Mouse (Mus musculus) neural tube, embryonic 13.5 days (tissue): ENCODE measurements around the gene Hcfc1. TPM values are rescaled to one million over a fixed set of nuclear protein-coding genes. Genes with fewer than 3 reads are reported as not detected.

Source experiments
- ATAC-seq: fragments of 200-750 bp; cut with Nextera tagmentation; 2 replicates; pipeline ENCODE4 v1.8.0; 2017; ENCODE audit warnings: low read depth, mild to moderate bottlenecking, moderate TSS enrichment, moderate library complexity
- H3K27ac ChIP-seq: fragments of 300-500 bp; sonication (generic); replicated peaks from 2 replicates; pipeline ENCODE4 v1.5.1; 2015; ENCODE audit warnings: moderate library complexity, mild to moderate bottlenecking, inconsistent platforms
- H3K27me3 ChIP-seq: fragments of 300-500 bp; sonication (generic); 2 replicates; pipeline ENCODE4 v1.6.1; 2015; ENCODE audit warnings: mild to moderate bottlenecking, inconsistent platforms
- H3K36me3 ChIP-seq: fragments of 300-500 bp; sonication (generic); 2 replicates; pipeline ENCODE4 v1.6.1; 2015; ENCODE audit warnings: mild to moderate bottlenecking, inconsistent platforms
- H3K4me1 ChIP-seq: fragments of 300-500 bp; sonication (generic); replicated peaks from 2 replicates; pipeline ENCODE4 v1.6.1; 2015; ENCODE audit warnings: inconsistent platforms
- H3K4me2 ChIP-seq: fragments of 300-500 bp; sonication (generic); 2 replicates; pipeline ENCODE4 v1.6.1; 2015; ENCODE audit warnings: inconsistent platforms, mild to moderate bottlenecking, moderate library complexity
- H3K4me3 ChIP-seq: fragments of 300-500 bp; sonication (generic); 2 replicates; pipeline ENCODE4 v1.5.1; 2015; ENCODE audit warnings: mild to moderate bottlenecking, inconsistent platforms
- H3K9ac ChIP-seq: fragments of 300-500 bp; sonication (generic); 2 replicates; pipeline ENCODE4 v1.6.1; 2015; ENCODE audit warnings: moderate library complexity, mild to moderate bottlenecking, inconsistent platforms
- H3K9me3 ChIP-seq: fragments of 300-500 bp; sonication (generic); 2 replicates; pipeline ENCODE4 v1.6.1; 2016; ENCODE audit warnings: inconsistent platforms
- WGBS: fragments of 180-500 bp; shearing (Covaris S2); methylation state at CpG from one replicate; pipeline ENCODE4 v1.1.7; 2015; 5-methylcytosine and 5-hydroxymethylcytosine counted together
- polyA plus RNA-seq: library from polyadenylated mRNA; unstranded; fragments of >200 nt; fragmentation: Nextera tagmentation; extraction: Ambion mirVana; gene quantifications from 2 replicates; pipeline ENCODE4 v1.2.1, GENCODE M21; 2015

The Hcfc1 gene
- polyA plus RNA-seq, result 44.4 and 48.9 TPM in 2 replicates

DNA sequence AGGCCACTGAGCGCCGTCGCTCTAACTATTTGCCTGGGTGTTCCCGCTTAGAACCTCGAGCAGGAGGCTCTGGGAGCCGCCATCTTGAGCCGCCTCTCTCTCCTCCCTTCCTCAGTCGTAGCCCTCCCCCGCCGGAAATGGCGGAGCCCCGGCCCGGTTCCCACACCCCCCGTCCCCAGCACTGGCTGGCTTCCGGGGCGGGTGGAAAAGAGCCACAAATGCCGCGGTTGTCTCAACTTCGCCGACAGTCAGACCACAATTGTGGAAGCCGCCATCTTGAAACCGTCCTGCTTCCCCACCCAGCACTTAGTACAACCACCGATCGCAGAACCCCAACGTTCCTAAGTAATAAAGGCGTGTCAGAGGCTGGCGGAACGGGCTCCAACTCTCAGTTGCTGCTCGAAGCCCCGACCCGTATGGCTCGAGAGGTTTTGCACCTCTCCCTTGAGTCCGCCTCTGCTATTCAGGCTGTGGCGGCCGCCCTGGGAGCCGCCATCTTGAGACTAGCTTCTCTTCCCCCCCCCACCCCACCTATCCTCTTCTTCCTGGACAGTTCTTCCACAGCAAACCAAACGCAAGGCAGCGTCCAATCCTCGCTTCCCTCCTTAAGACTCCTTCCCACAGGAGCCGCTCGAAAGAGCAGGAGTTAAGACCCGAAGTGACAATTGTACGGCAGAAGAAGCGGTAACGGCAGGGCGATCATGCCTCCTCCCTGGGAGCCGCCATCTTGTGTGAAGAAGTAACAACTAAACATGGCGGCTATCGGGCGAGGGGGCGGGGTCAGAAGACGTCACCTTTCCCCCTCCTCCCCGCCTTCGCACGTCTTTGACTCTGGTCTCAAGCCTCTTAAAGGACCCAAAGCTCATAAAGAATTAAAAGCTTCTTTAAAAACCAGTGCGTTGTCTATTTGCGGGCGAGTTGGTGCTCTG, at the start of gene Hcfc1:
Gene Hcfc1 (minus strand): TSS at position 110 of the 929 bp plus-strand sequence.
- Histone ChIP-seq H3K27ac (peak within 1 kb of the TSS; percentile 98), H3K4me2 (peak within 1 kb of the TSS; percentile 80), H3K4me1 (peaks cover 33% of the 10 kb centered on the region), H3K9ac (peak within 1 kb of the TSS; percentile 79), H3K27me3 (no peaks in the 10 kb centered on the region), H3K9me3 (no peaks in the 10 kb centered on the region), H3K4me3 (peak within 1 kb of the TSS; percentile 70), H3K36me3 (no peaks in the 10 kb centered on the region)
- 16% methylated on average over 58 of the region's 58 CpGs for WGBS
- ATAC-seq, result peak; percentile 83

DNA sequence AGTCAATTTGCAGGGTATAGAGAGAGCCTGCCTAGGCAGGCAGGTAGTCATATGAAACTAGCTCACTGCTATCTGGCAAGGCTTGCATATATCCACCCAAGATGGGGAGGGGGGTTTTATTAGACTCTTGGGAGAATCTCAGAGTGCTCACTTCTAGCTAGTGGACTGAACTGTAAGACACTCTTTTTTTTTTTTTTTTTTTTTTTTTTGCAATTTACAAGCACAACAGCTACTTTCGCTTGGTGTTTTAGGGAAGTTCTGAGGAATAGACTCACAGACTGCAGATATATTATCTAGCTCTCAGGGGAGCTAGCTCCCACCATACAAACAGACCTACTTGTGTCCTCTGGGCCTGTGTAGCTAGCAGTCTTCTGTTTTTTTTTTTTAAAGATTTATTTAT, 48.4 kb upstream of the Hcfc1 start:
- Histone ChIP-seq H3K36me3 (peaks cover 17% of the 10 kb centered on the region), H3K4me3 (no peak overlapping the region), H3K4me2 (no peak overlapping the region), H3K27ac (no peak overlapping the region), H3K4me1 (no peaks in the 10 kb centered on the region), H3K9ac (no peak overlapping the region), H3K27me3 (no peaks in the 10 kb centered on the region), H3K9me3 (no peaks in the 10 kb centered on the region)
- no peak for ATAC-seq
- WGBS, result 94% methylated on average over 1 of the region's 1 CpGs

GRCm38 (mm10) chrX:74008063-74008462, 41.9 kb upstream of the Hcfc1 start:
- no peak for ATAC-seq
- no peak overlapping the region for H3K4me3 ChIP-seq
- no peak overlapping the region for H3K9ac ChIP-seq
- H3K27ac ChIP-seq, result no peak overlapping the region
- 22% methylated on average over 8 of the region's 8 CpGs for WGBS
- H3K9me3 ChIP-seq, result no peaks in the 10 kb centered on the region
- H3K27me3 ChIP-seq, result no peaks in the 10 kb centered on the region
- H3K36me3 ChIP-seq, result no peaks in the 10 kb centered on the region
- H3K4me2 ChIP-seq, result no peak overlapping the region
- H3K4me1 ChIP-seq, result no peaks in the 10 kb centered on the region

DNA sequence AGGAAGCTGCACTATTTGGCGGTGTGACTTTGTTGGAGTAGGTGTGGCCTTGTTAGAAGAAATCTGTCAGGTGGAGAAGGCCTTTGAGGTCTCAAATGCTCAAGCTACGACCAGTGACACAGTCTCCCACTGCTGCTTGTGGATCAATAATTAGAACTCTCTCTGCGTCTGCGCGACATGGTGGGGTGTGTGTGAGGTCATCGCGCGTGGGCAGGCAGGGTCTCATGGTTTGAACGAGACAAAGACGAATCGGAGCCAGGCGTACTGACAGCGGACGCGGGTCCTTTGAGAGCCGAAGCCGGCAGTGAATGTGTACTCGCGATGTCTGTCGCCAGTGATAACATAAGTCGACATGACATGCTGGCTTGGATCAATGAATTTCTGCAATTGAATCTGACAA, 40.2 kb upstream of the Hcfc1 start:
- Histone ChIP-seq H3K27ac (no peak overlapping the region), H3K27me3 (no peaks in the 10 kb centered on the region), H3K4me1 (no peaks in the 10 kb centered on the region), H3K4me2 (no peak overlapping the region), H3K9me3 (no peaks in the 10 kb centered on the region), H3K9ac (no peak overlapping the region), H3K36me3 (no peaks in the 10 kb centered on the region), H3K4me3 (no peak overlapping the region)
- WGBS, result 82% methylated on average over 21 of the region's 21 CpGs
- ATAC-seq, result no peak

DNA sequence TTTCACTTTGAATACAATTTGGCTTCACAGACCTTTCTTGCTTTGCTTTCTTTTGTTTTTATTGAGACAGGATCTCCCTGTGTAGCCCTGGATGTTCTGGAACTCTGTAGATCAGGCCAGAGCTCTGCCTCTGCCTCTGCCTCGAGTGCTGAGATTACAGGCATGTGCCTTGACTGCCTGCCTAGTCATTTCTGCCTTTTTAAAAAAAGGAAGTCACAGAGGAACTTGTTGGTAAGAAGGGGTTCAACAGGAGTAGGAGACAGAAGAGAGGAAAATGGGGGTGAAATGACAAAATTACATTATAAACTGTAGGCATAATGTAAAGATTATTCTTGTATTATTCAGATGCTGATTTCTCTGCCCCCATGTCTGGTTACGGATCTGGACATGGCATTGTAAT, 37.5 kb upstream of the Hcfc1 start:
- no peak overlapping the region for H3K27ac ChIP-seq
- no peaks in the 10 kb centered on the region for H3K9me3 ChIP-seq
- no peak overlapping the region for H3K4me2 ChIP-seq
- H3K4me3 ChIP-seq, result no peak overlapping the region
- no peaks in the 10 kb centered on the region for H3K36me3 ChIP-seq
- H3K27me3 ChIP-seq, result no peaks in the 10 kb centered on the region
- no peak overlapping the region for H3K9ac ChIP-seq
- WGBS, result 74% methylated on average over 2 of the region's 2 CpGs
- peaks cover 5% of the 10 kb centered on the region for H3K4me1 ChIP-seq
- no peak for ATAC-seq

- Histone ChIP-seq H3K27me3 (no peaks in the 10 kb centered on the region), H3K9me3 (no peaks in the 10 kb centered on the region)
- 93% methylated on average over 3 of the region's 3 CpGs for WGBS
Observed at GRCm38 (mm10) chrX:74001024-74001423, 34.9 kb upstream of the Hcfc1 start.

DNA sequence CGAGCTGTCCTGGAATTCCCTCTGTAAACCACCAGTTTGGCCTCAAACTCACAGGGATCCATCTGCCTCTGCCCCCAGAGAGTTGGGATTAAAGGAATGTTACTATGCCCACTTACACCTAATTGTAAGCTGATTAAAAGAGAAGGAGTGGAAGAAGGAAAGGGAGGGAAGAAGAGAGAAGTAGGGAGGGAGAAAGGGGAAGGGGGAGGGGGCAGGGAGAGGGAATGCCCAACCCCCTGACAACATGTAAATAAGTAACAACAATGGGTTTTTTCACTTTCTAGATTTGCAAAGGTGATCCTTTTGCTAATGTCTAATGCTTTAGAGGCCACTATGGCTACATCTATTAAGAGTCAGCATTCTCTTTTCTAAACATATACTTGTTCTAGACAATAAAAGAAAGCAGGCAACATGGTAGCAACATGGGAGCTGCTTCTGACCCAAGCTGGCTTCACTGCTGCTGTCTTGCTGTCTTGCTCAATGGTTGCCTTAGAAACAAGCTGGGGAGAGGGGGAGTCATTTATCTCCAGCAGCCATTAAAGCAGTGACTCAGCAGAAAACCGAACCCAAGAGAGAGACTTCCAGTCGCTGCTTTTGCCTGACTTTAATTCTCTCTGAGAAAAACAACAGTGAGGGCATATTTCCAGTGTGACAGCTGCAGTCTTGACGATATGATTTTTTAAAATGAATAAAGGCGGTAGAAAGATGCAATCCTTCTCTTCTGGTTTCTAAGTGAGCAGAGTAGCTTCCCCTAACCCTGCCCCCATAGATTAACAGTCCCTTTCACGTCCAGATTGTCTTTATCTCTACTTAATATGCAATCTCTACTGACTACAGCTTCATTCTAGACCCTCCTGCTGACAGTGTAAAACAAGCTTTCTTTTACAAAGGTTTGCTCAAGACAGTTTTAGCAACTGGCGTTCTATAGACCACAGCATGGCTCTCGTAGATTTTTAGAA, 33.0 kb upstream of the Hcfc1 start:
- Histone ChIP-seq H3K27ac (peak overlapping the region; percentile 78), H3K4me2 (peak overlapping the region; percentile 33), H3K4me3 (peak overlapping the region; percentile 6; the same call in 1 of the 2 replicates), H3K4me1 (peaks cover 8% of the 10 kb centered on the region), H3K36me3 (no peaks in the 10 kb centered on the region), H3K27me3 (no peaks in the 10 kb centered on the region), H3K9ac (no peak overlapping the region), H3K9me3 (no peaks in the 10 kb centered on the region)
- WGBS, result 18% methylated on average over 8 of the region's 8 CpGs
- ATAC-seq, result peak; percentile 89

More at GRCm38 (mm10) chrX:74001024-74001423, 34.9 kb upstream of the Hcfc1 start:
- Histone ChIP-seq H3K36me3 (no peaks in the 10 kb centered on the region), H3K4me1 (peaks cover 8% of the 10 kb centered on the region), H3K9ac (no peak overlapping the region), H3K27ac (no peak overlapping the region), H3K4me2 (no peak overlapping the region), H3K4me3 (no peak overlapping the region)
- ATAC-seq, result no peak

DNA sequence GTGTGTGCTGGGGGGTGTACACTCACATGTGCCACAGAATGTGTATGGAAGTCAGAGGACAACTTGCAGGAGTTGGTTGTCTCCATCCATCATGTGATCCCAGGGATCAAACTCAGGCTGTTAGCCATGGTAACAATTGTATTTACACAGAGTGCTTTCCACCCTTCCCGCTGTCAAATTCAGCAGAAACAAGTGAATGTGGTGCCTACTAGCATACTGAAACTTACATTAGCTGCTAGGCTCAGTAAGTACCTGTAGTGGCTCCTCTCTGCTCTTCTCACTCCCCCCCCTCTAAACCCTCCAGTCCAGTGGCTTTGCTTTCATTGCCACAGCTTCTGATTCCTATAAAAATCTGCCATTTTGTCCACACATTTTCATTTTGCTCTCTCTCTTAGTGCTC, 11.6 kb upstream of the Hcfc1 start:
- ATAC-seq, result no peak
- no peak overlapping the region for H3K4me2 ChIP-seq
- H3K4me1 ChIP-seq, result no peaks in the 10 kb centered on the region
- H3K9ac ChIP-seq, result no peak overlapping the region
- no peak overlapping the region for H3K27ac ChIP-seq
- H3K36me3 ChIP-seq, result no peaks in the 10 kb centered on the region
- 64% methylated on average over 1 of the region's 1 CpGs for WGBS
- H3K27me3 ChIP-seq, result no peaks in the 10 kb centered on the region
- H3K9me3 ChIP-seq, result no peaks in the 10 kb centered on the region
- H3K4me3 ChIP-seq, result no peak overlapping the region

- Histone ChIP-seq H3K4me1 (no peaks in the 10 kb centered on the region), H3K36me3 (no peaks in the 10 kb centered on the region), H3K27me3 (no peaks in the 10 kb centered on the region), H3K9me3 (no peaks in the 10 kb centered on the region), H3K4me3 (no peak overlapping the region), H3K4me2 (no peak overlapping the region), H3K27ac (no peak overlapping the region), H3K9ac (no peak overlapping the region)
- no peak for ATAC-seq
- 95% methylated on average over 2 of the region's 2 CpGs for WGBS
Observed at GRCm38 (mm10) chrX:73976283-73976682, 10.1 kb upstream of the Hcfc1 start.

GRCm38 (mm10) chrX:73972774-73973173, 6.6 kb upstream of the Hcfc1 start:
- no peak overlapping the region for H3K27ac ChIP-seq
- no peaks in the 10 kb centered on the region for H3K9me3 ChIP-seq
- H3K4me1 ChIP-seq, result no peaks in the 10 kb centered on the region
- WGBS, result 71% methylated on average over 4 of the region's 4 CpGs
- no peak overlapping the region for H3K9ac ChIP-seq
- H3K36me3 ChIP-seq, result no peaks in the 10 kb centered on the region
- no peak overlapping the region for H3K4me3 ChIP-seq
- no peak for ATAC-seq
- no peak overlapping the region for H3K4me2 ChIP-seq
- no peaks in the 10 kb centered on the region for H3K27me3 ChIP-seq

DNA sequence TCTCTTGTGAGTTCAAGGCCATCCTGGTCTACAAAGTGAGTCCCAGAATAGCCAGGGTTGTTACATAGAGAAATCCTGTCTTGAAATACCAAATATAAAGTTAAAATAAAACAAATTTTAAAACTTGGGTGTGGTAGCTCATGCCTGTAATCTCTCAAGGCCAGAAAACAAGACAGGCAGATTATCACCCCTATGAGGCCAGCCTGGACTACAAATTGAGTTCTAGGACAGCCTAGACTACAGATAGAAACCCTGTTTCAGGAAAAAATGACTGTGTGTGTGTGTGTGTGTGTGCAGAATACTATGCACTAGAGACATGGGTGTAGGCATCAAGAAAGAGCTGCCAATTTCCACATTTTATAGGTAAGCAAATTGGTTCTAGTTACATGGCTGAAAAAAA, 4.6 kb upstream of the Hcfc1 start:
- no peak for ATAC-seq
- H3K27ac ChIP-seq, result no peak overlapping the region

GRCm38 (mm10) chrX:73969729-73970128, 3.6 kb upstream of the Hcfc1 start:
- Histone ChIP-seq H3K9me3 (no peaks in the 10 kb centered on the region), H3K36me3 (no peaks in the 10 kb centered on the region), H3K4me3 (no peak overlapping the region), H3K4me2 (no peak overlapping the region), H3K9ac (no peak overlapping the region), H3K27ac (no peak overlapping the region), H3K27me3 (no peaks in the 10 kb centered on the region), H3K4me1 (peaks cover under 1% of the 10 kb centered on the region)
- 92% methylated on average over 2 of the region's 2 CpGs for WGBS
- ATAC-seq, result no peak

More for the DNA sequence above, 4.6 kb upstream of the Hcfc1 start:
- Histone ChIP-seq H3K36me3 (no peaks in the 10 kb centered on the region), H3K9me3 (no peaks in the 10 kb centered on the region), H3K4me1 (no peaks in the 10 kb centered on the region), H3K27me3 (no peaks in the 10 kb centered on the region), H3K4me3 (no peak overlapping the region), H3K9ac (no peak overlapping the region), H3K4me2 (no peak overlapping the region)
